Mouse (Mus musculus) lung, postnatal 0 days (tissue): ENCODE results near the gene Emc6. TPM values are rescaled to one million over a fixed set of nuclear protein-coding genes. Genes with fewer than 3 reads are reported as not detected.

Experiments
- ATAC-seq: fragments of 200-750 bp; cut with Nextera tagmentation; 2 replicates; pipeline ENCODE4 v1.8.0; 2017; ENCODE audit warnings: moderate library complexity
- DNase-seq: peaks from one replicate; pipeline ENCODE4 v3.0.0-alpha.2; 2016; ENCODE audit warnings: low spot score
- H3K27ac ChIP-seq: fragments of 300-500 bp; sonication (generic); 2 replicates; pipeline ENCODE4 v1.5.1; 2014; ENCODE audit warnings: antibody characterized with exemption, mild to moderate bottlenecking, low read length, mixed read lengths
- H3K27me3 ChIP-seq: fragments of 300-500 bp; sonication (generic); replicated peaks from 2 replicates; pipeline ENCODE4 v1.6.1; 2014; ENCODE audit warnings: low read length, mixed read lengths; ENCODE audit not compliant: insufficient read depth
- H3K36me3 ChIP-seq: fragments of 300-500 bp; sonication (generic); 2 replicates; pipeline ENCODE4 v1.6.1; 2014; ENCODE audit warnings: low read length, mixed read lengths; ENCODE audit not compliant: insufficient read depth
- H3K4me1 ChIP-seq: fragments of 300-500 bp; sonication (generic); 2 replicates; pipeline ENCODE4 v1.6.1; 2014; ENCODE audit warnings: antibody characterized with exemption, low read depth, low read length, mixed read lengths; ENCODE audit not compliant: insufficient read depth
- H3K4me2 ChIP-seq: fragments of 300-500 bp; sonication (generic); replicated peaks from 2 replicates; pipeline ENCODE4 v1.6.1; 2014; ENCODE audit warnings: low read depth, mild to moderate bottlenecking, low read length, moderate library complexity, mixed read lengths
- H3K4me3 ChIP-seq: fragments of 300-500 bp; sonication (generic); 2 replicates; pipeline ENCODE4 v1.5.1; 2014; ENCODE audit warnings: low read depth, low read length
- H3K9ac ChIP-seq: fragments of 300-500 bp; sonication (generic); replicated peaks from 2 replicates; pipeline ENCODE4 v1.6.1; 2014; ENCODE audit warnings: low read depth, mild to moderate bottlenecking
- H3K9me3 ChIP-seq: fragments of 300-500 bp; sonication (generic); 2 replicates; pipeline ENCODE4 v1.6.1; 2016; ENCODE audit warnings: low read length, mixed read lengths
- CTCF ChIP-seq: IDR thresholded peaks from 2 replicates; pipeline ENCODE4 v1.5.1; 2016; ENCODE audit warnings: antibody characterized with exemption, mild to moderate bottlenecking
- EP300 ChIP-seq: IDR thresholded peaks from 2 replicates; pipeline ENCODE4 v1.6.1; 2016; ENCODE audit warnings: antibody characterized with exemption, mild to moderate bottlenecking, control low read depth
- WGBS: fragments of 180-500 bp; shearing (Covaris S2); extraction: QIAGEN DNeasy Blood & Tissue Kit; methylation state at CpG from one replicate; pipeline ENCODE4 v1.1.7; 2014; 5-methylcytosine and 5-hydroxymethylcytosine counted together
- polyA plus RNA-seq: library from polyadenylated mRNA; unstranded; fragments of >200 nt; fragmentation: Nextera tagmentation; extraction: Ambion mirVana; gene quantifications from 2 replicates; pipeline ENCODE4 v1.2.1, GENCODE M21; 2015

Emc6 gene
- polyA plus RNA-seq, 1 experiment from 2014 or later, result 177 TPM

DNA sequence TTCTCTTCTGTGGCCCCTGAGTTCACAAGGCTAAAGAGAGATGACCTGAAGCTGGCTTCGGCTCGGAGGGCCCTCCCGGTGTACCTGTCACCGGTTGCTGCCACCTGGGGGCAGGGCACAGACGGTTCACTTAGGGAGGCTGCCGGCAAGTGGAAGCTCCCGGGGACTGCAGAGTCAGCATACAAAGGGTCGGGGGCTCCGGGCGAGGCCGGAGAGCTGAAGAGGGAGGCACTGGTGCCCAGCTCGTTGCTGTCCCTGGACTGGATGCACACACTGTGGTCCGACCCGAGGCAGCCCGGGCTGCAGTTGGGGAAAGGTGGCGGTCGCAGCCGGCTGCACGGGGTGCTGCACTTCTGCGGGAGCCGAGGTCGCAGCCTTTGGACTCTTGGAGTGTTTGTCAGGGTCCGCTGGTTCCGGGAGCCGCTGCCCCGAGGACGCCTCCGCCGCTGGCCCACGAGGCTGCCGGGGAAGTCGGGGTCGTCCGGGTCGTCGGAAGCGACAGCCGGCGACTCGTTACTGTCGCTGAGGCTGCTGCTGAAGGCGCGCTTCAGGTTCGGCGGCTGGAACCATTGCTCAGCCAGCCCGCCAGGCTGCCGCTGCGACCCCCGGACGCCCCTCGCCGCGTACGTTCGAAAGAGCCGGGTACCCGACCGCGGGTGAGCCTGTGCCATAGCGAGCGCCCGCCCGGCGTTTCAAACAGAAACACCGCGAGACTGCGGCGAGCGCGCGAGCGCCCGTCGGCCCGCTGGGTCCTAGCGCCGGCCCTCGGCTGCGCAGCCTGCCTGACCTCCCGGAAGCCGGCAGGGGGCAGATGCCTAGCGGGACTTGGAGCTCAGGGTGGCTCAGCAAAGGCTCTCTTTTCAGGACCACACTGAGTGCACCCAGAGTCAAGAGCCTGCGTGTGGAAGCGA, 39.0 kb downstream of the Emc6 start, which contains the start of gene Haspin:
Gene Haspin (minus strand): TSS at position 704 of the 911 bp plus-strand sequence.
- TF ChIP-seq CTCF (peak; percentile 99), EP300 (no peak)
- no peaks in the 10 kb centered on the region; the same call in 1 of the 2 replicates for H3K4me1 ChIP-seq
- peak within 1 kb of the TSS; percentile 86 for H3K4me3 ChIP-seq
- no peaks in the 10 kb centered on the region for H3K27me3 ChIP-seq
- no peaks in the 10 kb centered on the region for H3K36me3 ChIP-seq
- under 1% methylated on average over 84 of the region's 84 CpGs for WGBS
- peak within 1 kb of the TSS; percentile 95 for H3K4me2 ChIP-seq
- H3K9ac ChIP-seq, result peak within 1 kb of the TSS; percentile 48
- H3K27ac ChIP-seq, result no peak within 1 kb of the TSS
- H3K9me3 ChIP-seq, result no peaks in the 10 kb centered on the region
- DNase-seq (peak; percentile 96), ATAC-seq (peak; percentile 98)

DNA sequence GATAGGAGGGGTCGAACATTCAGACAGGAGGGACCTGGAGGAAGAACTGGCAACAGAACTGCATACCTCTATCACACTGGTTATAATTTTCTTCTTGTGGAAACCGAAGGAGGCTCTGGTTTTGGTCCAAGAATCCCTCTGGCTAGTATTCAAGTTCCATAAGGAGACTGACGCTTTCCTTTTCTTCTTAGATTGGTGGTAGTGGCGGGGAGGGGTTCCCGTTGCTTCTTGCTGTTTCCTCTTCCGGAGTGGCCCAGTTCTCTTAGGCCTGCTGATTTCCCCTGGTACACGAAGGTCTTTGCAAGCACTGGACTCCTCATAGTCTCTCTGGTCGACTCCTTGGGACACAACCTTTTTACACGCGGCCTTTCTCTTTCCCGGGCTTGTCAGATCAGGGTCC, 39.7 kb downstream of the Emc6 start:
- Histone ChIP-seq H3K4me2 (peak overlapping the region; percentile 95), H3K27ac (no peak overlapping the region), H3K4me3 (peak overlapping the region; percentile 86), H3K4me1 (no peaks in the 10 kb centered on the region; the same call in 1 of the 2 replicates), H3K36me3 (no peaks in the 10 kb centered on the region), H3K9me3 (no peaks in the 10 kb centered on the region), H3K9ac (peak overlapping the region; percentile 48), H3K27me3 (no peaks in the 10 kb centered on the region)
- no peak for TF ChIP-seq CTCF
- no peak for TF ChIP-seq EP300
- ATAC-seq, result no peak
- DNase-seq, result peak; percentile 40
- 7% methylated on average over 11 of the region's 11 CpGs for WGBS

DNA sequence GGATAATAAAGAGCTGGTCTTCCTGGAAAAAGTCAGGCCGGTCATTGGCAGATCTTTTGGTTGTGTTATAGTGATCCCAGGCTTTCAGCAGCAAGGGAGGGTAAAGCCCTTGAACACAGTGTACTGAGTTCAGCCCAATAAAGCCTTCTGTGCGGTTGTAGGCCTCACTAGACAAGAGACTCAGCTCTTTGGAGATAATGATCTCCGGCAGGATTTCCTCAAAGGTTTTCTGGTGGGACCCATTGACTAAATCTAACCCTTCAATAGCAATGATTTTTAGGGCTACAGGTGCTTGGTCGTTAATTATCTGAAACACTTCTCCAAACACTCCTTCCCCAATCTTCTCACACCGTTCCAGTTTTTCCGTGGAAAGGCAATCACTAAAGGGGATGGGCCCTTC, 40.2 kb downstream of the Emc6 start:
- H3K4me3 ChIP-seq, result peak overlapping the region; percentile 86
- H3K27me3 ChIP-seq, result no peaks in the 10 kb centered on the region
- TF ChIP-seq EP300 (no peak), CTCF (no peak)
- H3K4me1 ChIP-seq, result no peaks in the 10 kb centered on the region; the same call in 1 of the 2 replicates
- 48% methylated on average over 6 of the region's 6 CpGs for whole genome bisulfite sequencing
- 0 out of 2 replicates have a peak overlapping the region, but pooled peaks have one; percentile 48 for H3K9ac ChIP-seq
- peak overlapping the region; percentile 95; the same call in 1 of the 2 replicates for H3K4me2 ChIP-seq
- ATAC-seq, result no peak
- DNase-seq, result no peak
- no peak overlapping the region for H3K27ac ChIP-seq
- no peaks in the 10 kb centered on the region for H3K9me3 ChIP-seq
- no peaks in the 10 kb centered on the region for H3K36me3 ChIP-seq

DNA sequence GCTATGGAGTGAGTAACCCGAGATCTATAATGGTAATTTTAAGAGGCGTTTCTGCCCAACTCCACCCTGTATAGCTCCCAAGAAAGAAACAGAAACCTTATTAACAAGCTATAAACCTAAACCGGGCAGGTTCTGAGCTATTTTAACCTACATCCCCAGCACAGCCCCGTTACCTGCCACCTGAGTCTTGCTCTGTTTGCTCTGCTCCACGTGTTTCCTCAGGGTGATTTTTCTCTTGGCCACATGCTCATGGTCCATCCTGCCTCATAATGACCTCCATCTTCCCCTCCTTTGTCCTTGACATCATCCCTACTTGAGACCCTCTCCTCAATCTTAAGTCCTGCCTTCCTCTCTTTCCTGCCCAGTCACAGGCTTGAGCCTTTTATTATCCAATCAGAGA, 42.6 kb downstream of the Emc6 start:
- ATAC-seq (no peak), DNase-seq (no peak)
- 80% methylated on average over 5 of the region's 5 CpGs for WGBS
- H3K9ac ChIP-seq, result no peak overlapping the region
- H3K4me1 ChIP-seq, result no peaks in the 10 kb centered on the region; the same call in 1 of the 2 replicates
- no peak overlapping the region for H3K27ac ChIP-seq
- no peak overlapping the region for H3K4me3 ChIP-seq
- no peaks in the 10 kb centered on the region for H3K9me3 ChIP-seq
- no peak overlapping the region for H3K4me2 ChIP-seq
- no peaks in the 10 kb centered on the region for H3K36me3 ChIP-seq
- TF ChIP-seq EP300 (no peak), CTCF (no peak)
- no peaks in the 10 kb centered on the region for H3K27me3 ChIP-seq

DNA sequence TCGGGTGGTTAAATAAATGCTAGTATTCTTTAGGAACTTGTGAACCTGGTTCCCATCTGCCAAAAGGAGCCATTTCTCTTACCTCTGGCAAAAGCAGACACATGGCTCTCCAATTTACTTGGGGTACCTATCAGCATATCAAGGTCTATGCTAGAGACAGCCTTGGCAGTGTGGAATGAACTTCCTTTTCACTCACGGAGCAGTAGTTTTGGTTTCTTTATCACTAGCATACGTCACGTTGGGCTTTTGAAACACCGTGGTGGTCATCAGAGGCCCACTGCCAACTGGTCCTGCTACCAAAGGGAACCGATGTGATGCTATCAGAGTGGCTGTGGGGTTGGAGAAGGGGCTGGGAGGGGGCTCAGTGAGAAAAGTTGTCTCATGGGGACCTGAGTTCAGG, 43.8 kb downstream of the Emc6 start:
- Histone ChIP-seq H3K9ac (no peak overlapping the region), H3K4me3 (no peak overlapping the region), H3K27ac (no peak overlapping the region), H3K9me3 (no peaks in the 10 kb centered on the region), H3K4me1 (no peaks in the 10 kb centered on the region; the same call in 1 of the 2 replicates), H3K36me3 (no peaks in the 10 kb centered on the region), H3K27me3 (no peaks in the 10 kb centered on the region), H3K4me2 (no peak overlapping the region)
- ATAC-seq, result no peak
- DNase-seq, result no peak
- TF ChIP-seq CTCF, result no peak
- TF ChIP-seq EP300, result no peak
- 90% methylated on average over 6 of the region's 6 CpGs for WGBS

DNA sequence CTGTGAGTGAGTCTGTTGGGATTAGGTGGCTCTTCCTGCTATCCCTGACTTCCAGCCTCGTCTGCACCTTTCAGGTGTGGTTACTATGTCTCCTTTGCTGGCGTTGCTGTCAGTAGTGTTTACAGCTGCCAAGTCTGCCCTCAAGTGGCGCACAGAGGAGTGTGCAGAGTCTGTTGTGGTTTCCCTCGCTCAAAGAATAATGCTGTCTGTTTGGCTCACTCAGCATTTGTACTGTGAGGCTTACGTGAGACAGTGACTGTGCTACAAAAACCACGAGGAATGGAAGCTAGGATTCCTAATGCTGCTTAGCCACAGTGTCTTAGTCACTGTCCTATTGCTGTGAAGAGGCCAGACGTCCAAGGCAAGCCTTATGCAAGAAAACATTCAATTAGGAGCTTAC, 45.8 kb downstream of the Emc6 start:
- TF ChIP-seq EP300 (no peak), CTCF (peak; percentile 52)
- WGBS, result 62% methylated on average over 7 of the region's 7 CpGs
- Histone ChIP-seq H3K9ac (no peak overlapping the region), H3K27me3 (no peaks in the 10 kb centered on the region), H3K27ac (no peak overlapping the region), H3K4me2 (no peak overlapping the region), H3K4me3 (no peak overlapping the region), H3K9me3 (no peaks in the 10 kb centered on the region), H3K4me1 (no peaks in the 10 kb centered on the region), H3K36me3 (no peaks in the 10 kb centered on the region)
- DNase-seq (peak; percentile 32), ATAC-seq (no peak)
